Mouse (Mus musculus) heart, adult 2 months (tissue): ENCODE measurements around the gene Srgap2.

ENCODE experiments used
- CTCF ChIP-seq: fragments of 200-600 bp; IDR thresholded peaks from 2 replicates; pipeline ENCODE4 v1.8.1; 2022; ENCODE audit warnings: antibody characterized with exemption, mild to moderate bottlenecking, moderate library complexity
- EP300 ChIP-seq: fragments of 200-500 bp; IDR thresholded peaks from 2 replicates; pipeline ENCODE4 v1.6.1; 2011; ENCODE audit warnings: low read depth, low read length, control low read depth; ENCODE audit not compliant: insufficient read depth
- POLR2A ChIP-seq: fragments of 200-500 bp; IDR thresholded peaks from 2 replicates; pipeline ENCODE4 v1.6.1; 2011; ENCODE audit warnings: mild to moderate bottlenecking, low read depth, low read length, control low read depth; ENCODE audit not compliant: insufficient read depth

DNA sequence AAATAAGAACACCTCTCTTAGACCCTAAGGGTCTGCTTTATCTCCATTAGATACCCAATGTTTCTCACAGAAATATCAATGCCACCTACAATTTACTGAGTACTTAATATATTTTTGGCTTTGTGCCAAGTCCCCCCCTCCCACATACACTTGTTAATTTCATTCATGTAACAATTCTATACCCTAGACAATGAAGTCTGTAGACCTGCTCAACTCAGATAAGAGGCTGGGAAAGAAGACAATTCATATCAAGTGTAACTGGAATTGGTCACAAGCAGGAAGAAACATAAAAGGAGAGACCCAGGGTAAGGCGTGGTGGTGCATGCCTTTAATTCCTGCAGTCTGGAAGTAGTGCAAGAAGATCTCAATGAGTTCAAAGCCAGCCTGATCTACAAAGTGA lies 169.9 kb downstream of the Srgap2 start:
- TF ChIP-seq POLR2A (no peak), CTCF (no peak), EP300 (no peak)
